Mouse (Mus musculus) intestine, embryonic 14.5 days (tissue): Measurements from ENCODE around the gene Gm5800. TPM values are rescaled to one million over a fixed set of nuclear protein-coding genes. Genes with fewer than 3 reads are reported as not detected.

Experiments used
- polyA plus RNA-seq: library from polyadenylated mRNA; unstranded; fragments of >200 nt; fragmentation: Nextera tagmentation; extraction: Ambion mirVana; gene quantifications from 2 replicates; pipeline ENCODE4 v1.2.1, GENCODE M21; 2014

The Gm5800 gene
- polyA plus RNA-seq, 1 experiment from 2014 or later: not detected

Other genes with a start within 250 kb of the Gm5800 start
- gene Gm5622, start 164.4 kb downstream of the Gm5800 start, polyA plus RNA-seq: not detected in 2 replicates
- not detected in 2 replicates for gene Gm17175, start 143.1 kb downstream of the Gm5800 start, polyA plus RNA-seq
- gene Gm17174, start 125.0 kb downstream of the Gm5800 start, polyA plus RNA-seq: not detected in 2 replicates
- not detected in 2 replicates for gene Gm17078, start 105.9 kb downstream of the Gm5800 start, polyA plus RNA-seq
- not detected in 2 replicates for gene Gm4181, start 81.5 kb downstream of the Gm5800 start, polyA plus RNA-seq
- not detected in 2 replicates for gene Gm17079, start 21.7 kb downstream of the Gm5800 start, polyA plus RNA-seq
- 1.8 and 1.9 TPM in 2 replicates for gene Ang4, start 56.4 kb upstream of the Gm5800 start, polyA plus RNA-seq
- not detected in 2 replicates for gene AY358078, start 82.9 kb upstream of the Gm5800 start, polyA plus RNA-seq
- not detected in 2 replicates for gene Ear6, start 136.5 kb upstream of the Gm5800 start, polyA plus RNA-seq
- gene Mettl17, start 167.7 kb upstream of the Gm5800 start, polyA plus RNA-seq: 54.9 and 67.0 TPM in 2 replicates
- gene Slc39a2, start 175.7 kb upstream of the Gm5800 start, polyA plus RNA-seq: 0.71 and 0.99 TPM in 2 replicates
- 36.4 and 39.2 TPM in 2 replicates for gene Ndrg2, start 197.0 kb upstream of the Gm5800 start, polyA plus RNA-seq
- gene Tppp2, start 201.2 kb upstream of the Gm5800 start, polyA plus RNA-seq: 0.31 TPM in 1 of 2 replicates, not detected in the other
- not detected in 2 replicates for gene Rnase13, start 205.6 kb upstream of the Gm5800 start, polyA plus RNA-seq